Mouse (Mus musculus) CH12.LX (cell line): ENCODE measurements around the gene Gucy1b2.

Source experiments
- CHD2 ChIP-seq: IDR thresholded peaks from 2 replicates; pipeline ENCODE4 v1.6.1; 2011; ENCODE audit warnings: low read length, improper control_type of control experiment
- CTCF ChIP-seq, 2 experiments: IDR thresholded peaks in 1 of 2; conservative IDR thresholded peaks in 1 of 2; 2 replicates each; pipeline ENCODE4 v1.5.1; 2011 to 2012; ENCODE audit warnings: low read depth in 2 of 2, low read length in 2 of 2, improper control_type of control experiment in 1 of 2, inconsistent platforms in 1 of 2, mild to moderate bottlenecking in 1 of 2, moderate library complexity in 1 of 2
- EP300 ChIP-seq: IDR thresholded peaks from 2 replicates; pipeline ENCODE4 v1.6.1; 2011; ENCODE audit warnings: low read length, improper control_type of control experiment
- ETS1 ChIP-seq: conservative IDR thresholded peaks from 2 replicates; pipeline ENCODE4 v1.6.1; 2012; ENCODE audit warnings: low read depth, mild to moderate bottlenecking, inconsistent platforms, low read length, improper control_type of control experiment, moderate library complexity
- MAZ ChIP-seq: IDR thresholded peaks from 2 replicates; pipeline ENCODE4 v1.6.1; 2012; ENCODE audit warnings: low read depth, mild to moderate bottlenecking, inconsistent platforms, low read length, improper control_type of control experiment, moderate library complexity
- POLR2A ChIP-seq: IDR thresholded peaks from 2 replicates; pipeline ENCODE4 v1.6.1; 2011; ENCODE audit warnings: low read depth, mild to moderate bottlenecking, improper control_type of control experiment, low read length
- RAD21 ChIP-seq: IDR thresholded peaks from 2 replicates; pipeline ENCODE4 v1.6.1; 2011; ENCODE audit warnings: low read depth, mild to moderate bottlenecking, low read length, improper control_type of control experiment, moderate library complexity
- RCOR1 ChIP-seq: conservative IDR thresholded peaks from 2 replicates; pipeline ENCODE4 v1.6.1; 2012; ENCODE audit warnings: low read depth, mild to moderate bottlenecking, inconsistent platforms, low read length, improper control_type of control experiment
- SIN3A ChIP-seq: IDR thresholded peaks from 2 replicates; pipeline ENCODE4 v1.6.1; 2012; ENCODE audit warnings: low read length, improper control_type of control experiment, inconsistent platforms
- TCF12 ChIP-seq: IDR thresholded peaks from 2 replicates; pipeline ENCODE4 v1.6.1; 2014; ENCODE audit warnings: low read depth, mild to moderate bottlenecking, inconsistent platforms, low read length, improper control_type of control experiment
- ZNF384 ChIP-seq: IDR thresholded peaks from 2 replicates; pipeline ENCODE4 v1.6.1; 2012; ENCODE audit warnings: low read depth, low read length, improper control_type of control experiment, inconsistent platforms

DNA sequence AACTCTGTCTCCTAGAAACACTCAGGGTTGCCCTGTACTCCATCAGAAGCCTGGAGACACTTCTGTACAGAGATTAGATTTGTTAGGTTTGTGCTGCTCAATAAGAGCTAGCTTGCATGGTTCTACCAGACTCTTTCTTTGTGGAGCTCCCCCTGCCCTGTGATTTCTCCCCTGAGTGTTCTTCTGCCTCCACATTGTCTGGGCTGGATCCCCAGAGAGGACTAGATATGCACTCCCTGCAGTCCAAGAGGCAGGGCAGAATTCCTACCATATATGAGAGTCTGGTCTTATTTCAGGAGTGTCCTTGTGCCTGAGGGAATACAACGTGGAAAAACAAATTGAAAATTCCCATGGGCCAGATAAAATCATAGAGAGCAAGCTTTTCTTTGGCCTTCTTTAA lies 40.4 kb upstream of the Gucy1b2 start:
- TF ChIP-seq ETS1 (no peak), CTCF (conservative IDR thresholded peaks at IDR 0.05 in 1 of 2, IDR thresholded peaks at IDR 0.05 in 1 of 2; ENCODE audit: low read depth in 2 of 2, low read length in 2 of 2) (no peak), RAD21 (no peak), POLR2A (no peak), MAZ (no peak), EP300 (no peak), ZNF384 (no peak), CHD2 (no peak), RCOR1 (no peak), SIN3A (no peak), TCF12 (no peak)
